Mouse (Mus musculus) liver, embryonic 11.5 days (tissue): ENCODE results near the gene Slc16a10. TPM values are rescaled to one million over a fixed set of nuclear protein-coding genes. Genes with fewer than 3 reads are reported as not detected.

Experiments used
- ATAC-seq: fragments of 200-750 bp; cut with Nextera tagmentation; replicated peaks from 2 replicates; pipeline ENCODE4 v1.8.0; 2017; ENCODE audit warnings: moderate number of reproducible peaks, mild to moderate bottlenecking, moderate TSS enrichment, moderate library complexity; ENCODE audit not compliant: low FRiP score
- DNase-seq: peaks from one replicate; pipeline ENCODE4 v3.0.0-alpha.2; 2017; ENCODE audit warnings: low spot score
- H3K27ac ChIP-seq: fragments of 300-500 bp; sonication (generic); 2 replicates; pipeline ENCODE4 v1.5.1; 2014; ENCODE audit warnings: mild to moderate bottlenecking, low read depth, low read length, control low read depth
- H3K27me3 ChIP-seq: fragments of 300-500 bp; sonication (generic); replicated peaks from 2 replicates; pipeline ENCODE4 v1.6.1; 2014; ENCODE audit warnings: low read length, mixed read lengths; ENCODE audit not compliant: control insufficient read depth, insufficient read depth
- H3K36me3 ChIP-seq: fragments of 300-500 bp; sonication (generic); 2 replicates; pipeline ENCODE4 v1.6.1; 2014; ENCODE audit warnings: mild to moderate bottlenecking, low read length, moderate library complexity, mixed read lengths; ENCODE audit not compliant: control insufficient read depth, insufficient read depth
- H3K4me1 ChIP-seq: fragments of 300-500 bp; sonication (generic); replicated peaks from 2 replicates; pipeline ENCODE4 v1.6.1; 2014; ENCODE audit warnings: low read length, mixed read lengths; ENCODE audit not compliant: control insufficient read depth, insufficient read depth
- H3K4me2 ChIP-seq: fragments of 300-500 bp; sonication (generic); 2 replicates; pipeline ENCODE4 v1.6.1; 2014; ENCODE audit warnings: mild to moderate bottlenecking, control low read depth, moderate library complexity
- H3K4me3 ChIP-seq: fragments of 300-500 bp; sonication (generic); 2 replicates; pipeline ENCODE4 v1.5.1; 2014; ENCODE audit warnings: low read depth, low read length, control low read depth
- H3K9ac ChIP-seq: fragments of 300-500 bp; sonication (generic); 2 replicates; pipeline ENCODE4 v1.6.1; 2014; ENCODE audit warnings: low read depth, low read length, control low read depth
- H3K9me3 ChIP-seq: fragments of 300-500 bp; sonication (generic); 2 replicates; pipeline ENCODE4 v1.6.1; 2016; ENCODE audit warnings: low read length, inconsistent platforms, mixed read lengths; ENCODE audit not compliant: control insufficient read depth
- WGBS: fragments of 180-500 bp; shearing (Covaris S2); extraction: QIAGEN DNeasy Blood & Tissue Kit; methylation state at CpG from one replicate; pipeline ENCODE4 v1.1.7; 2014; 5-methylcytosine and 5-hydroxymethylcytosine counted together
- polyA plus RNA-seq: library from polyadenylated mRNA; unstranded; fragments of >200 nt; fragmentation: Nextera tagmentation; extraction: Ambion mirVana; gene quantifications from 2 replicates; pipeline ENCODE4 v1.2.1, GENCODE M21; 2014

Gene Slc16a10
- polyA plus RNA-seq, 1 experiment from 2014 or later, result 46.9 TPM

DNA sequence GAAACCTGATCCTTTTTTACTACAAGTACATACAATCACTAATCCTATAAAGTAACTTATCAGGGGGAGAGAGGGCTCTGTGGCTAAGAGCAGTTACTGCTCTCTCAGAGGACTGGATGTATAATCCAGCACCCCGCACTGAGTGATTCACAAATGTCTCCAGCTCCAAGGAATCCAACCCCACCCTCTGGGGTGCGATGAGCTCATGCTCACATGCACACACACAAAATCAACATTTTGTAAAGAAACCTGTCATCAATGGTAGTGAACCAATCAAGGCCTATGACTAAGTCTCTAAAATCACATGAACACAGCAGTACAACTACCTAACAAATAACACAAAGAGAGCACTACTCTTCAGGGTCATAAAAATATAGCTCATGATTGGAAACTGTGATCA lies 47.3 kb downstream of the Slc16a10 start:
- no peaks in the 10 kb centered on the region for H3K27me3 ChIP-seq
- whole genome bisulfite sequencing, result 74% methylated on average over 2 of the region's 2 CpGs
- H3K27ac ChIP-seq, result no peak overlapping the region
- no peak overlapping the region for H3K4me2 ChIP-seq
- no peaks in the 10 kb centered on the region for H3K9me3 ChIP-seq
- H3K4me3 ChIP-seq, result no peak overlapping the region
- no peaks in the 10 kb centered on the region for H3K36me3 ChIP-seq
- no peak overlapping the region for H3K9ac ChIP-seq
- DNase-seq (no peak), ATAC-seq (no peak)
- H3K4me1 ChIP-seq, result no peaks in the 10 kb centered on the region

GRCm38 (mm10) chr10:40093526-40093925 lies 48.5 kb downstream of the Slc16a10 start:
- H3K36me3 ChIP-seq, result no peaks in the 10 kb centered on the region
- no peaks in the 10 kb centered on the region for H3K4me1 ChIP-seq
- no peaks in the 10 kb centered on the region for H3K9me3 ChIP-seq
- no peak for ATAC-seq
- no peak overlapping the region for H3K4me3 ChIP-seq
- no peak overlapping the region for H3K4me2 ChIP-seq
- H3K9ac ChIP-seq, result no peak overlapping the region
- no peak overlapping the region for H3K27ac ChIP-seq
- no peak for DNase-seq
- H3K27me3 ChIP-seq, result no peaks in the 10 kb centered on the region

- no peak overlapping the region for H3K4me2 ChIP-seq
- no peaks in the 10 kb centered on the region for H3K36me3 ChIP-seq
- H3K27me3 ChIP-seq, result no peaks in the 10 kb centered on the region
- H3K4me1 ChIP-seq, result no peaks in the 10 kb centered on the region
- no peak overlapping the region for H3K4me3 ChIP-seq
- 87% methylated on average over 2 of the region's 2 CpGs for WGBS
- no peak for ATAC-seq
- no peak overlapping the region for H3K27ac ChIP-seq
- DNase-seq, result no peak
- no peaks in the 10 kb centered on the region for H3K9me3 ChIP-seq
- no peak overlapping the region for H3K9ac ChIP-seq
These were observed 50.6 kb downstream of the Slc16a10 start for GRCm38 (mm10) chr10:40091455-40091854.

DNA sequence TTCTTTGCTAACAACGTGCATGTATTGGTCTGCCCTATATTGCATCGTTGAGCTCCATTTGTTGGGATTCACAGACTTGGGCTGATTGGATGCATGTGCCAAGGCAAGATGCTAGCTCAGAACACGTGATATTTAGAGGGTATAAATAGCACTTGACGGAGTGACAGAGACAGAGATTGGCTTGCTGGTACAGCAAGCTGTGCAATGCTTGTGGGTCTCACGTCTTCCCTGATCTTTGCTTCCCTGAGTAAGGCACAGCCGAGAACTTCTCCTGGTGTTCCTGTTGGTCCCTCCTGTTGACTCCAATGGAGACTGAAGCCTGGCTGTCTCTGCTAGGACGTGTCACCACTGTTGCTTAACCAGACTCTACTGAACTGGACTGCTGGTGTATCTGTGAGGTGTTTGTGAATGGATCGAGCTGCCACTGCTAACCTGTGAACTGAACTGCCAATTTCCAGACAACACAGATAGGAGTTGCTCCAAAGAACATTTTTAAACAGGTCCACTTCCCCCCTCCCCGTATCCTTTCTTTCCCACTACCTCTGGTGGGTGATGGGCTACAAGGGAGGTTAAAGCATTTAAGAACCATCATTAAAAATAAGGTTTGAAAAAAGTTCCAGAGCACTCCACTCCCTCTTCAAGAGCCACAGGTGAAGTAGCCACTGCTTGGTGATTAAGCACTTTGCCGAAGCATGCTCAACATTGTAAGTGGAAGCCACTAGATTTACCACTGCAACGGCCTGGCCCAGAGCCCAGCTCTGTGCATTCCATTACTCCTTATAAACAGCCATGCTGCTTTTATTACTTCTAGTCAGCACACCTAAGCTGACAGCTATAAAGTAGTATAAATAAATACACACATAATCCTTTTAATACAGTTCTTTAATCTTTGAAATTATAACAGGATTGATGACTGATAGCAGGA lies 51.3 kb downstream of the Slc16a10 start:
- no peaks in the 10 kb centered on the region for H3K36me3 ChIP-seq
- no peaks in the 10 kb centered on the region for H3K27me3 ChIP-seq
- no peaks in the 10 kb centered on the region for H3K4me1 ChIP-seq
- H3K4me3 ChIP-seq, result no peak overlapping the region
- DNase-seq (no peak), ATAC-seq (no peak)
- WGBS, result 74% methylated on average over 11 of the region's 11 CpGs
- no peak overlapping the region for H3K4me2 ChIP-seq
- no peak overlapping the region for H3K27ac ChIP-seq
- no peak overlapping the region for H3K9ac ChIP-seq
- no peaks in the 10 kb centered on the region for H3K9me3 ChIP-seq

- Histone ChIP-seq H3K9ac (no peak overlapping the region), H3K27me3 (no peaks in the 10 kb centered on the region), H3K27ac (no peak overlapping the region), H3K4me3 (no peak overlapping the region), H3K4me1 (0 out of 2 replicates have a peak, but pooled peaks cover 2% of the 10 kb centered on the region), H3K36me3 (no peaks in the 10 kb centered on the region), H3K4me2 (no peak overlapping the region), H3K9me3 (no peaks in the 10 kb centered on the region)
- DNase-seq (no peak), ATAC-seq (no peak)
- 84% methylated on average over 12 of the region's 12 CpGs for WGBS
These were observed 57.5 kb downstream of the Slc16a10 start for GRCm38 (mm10) chr10:40084332-40085093.

DNA sequence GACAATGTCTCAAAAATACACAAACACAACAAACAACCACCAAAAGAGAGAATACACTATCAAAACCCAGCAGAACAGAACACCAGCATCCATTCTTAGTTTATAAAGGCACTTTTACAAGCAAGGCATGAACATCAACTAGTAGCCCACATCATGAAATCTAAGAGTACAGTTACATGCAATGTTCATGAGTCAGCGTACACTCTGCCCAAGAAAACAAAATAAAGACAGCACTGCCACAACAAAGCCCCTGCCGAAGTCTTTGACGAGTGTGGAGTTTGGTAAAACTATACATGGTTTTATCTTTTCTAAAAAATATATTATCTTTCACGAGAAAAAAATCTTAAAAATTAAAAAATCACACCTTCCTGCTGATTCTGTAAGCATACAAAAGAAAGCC lies 58.5 kb downstream of the Slc16a10 start:
- no peaks in the 10 kb centered on the region for H3K27me3 ChIP-seq
- DNase-seq (no peak), ATAC-seq (no peak)
- no peaks in the 10 kb centered on the region for H3K36me3 ChIP-seq
- no peak overlapping the region for H3K4me2 ChIP-seq
- no peak overlapping the region for H3K4me3 ChIP-seq
- no peaks in the 10 kb centered on the region for H3K9me3 ChIP-seq
- no peak overlapping the region for H3K27ac ChIP-seq
- H3K4me1 ChIP-seq, result 0 out of 2 replicates have a peak, but pooled peaks cover 2% of the 10 kb centered on the region
- no peak overlapping the region for H3K9ac ChIP-seq
- 85% methylated on average over 4 of the region's 4 CpGs for WGBS

DNA sequence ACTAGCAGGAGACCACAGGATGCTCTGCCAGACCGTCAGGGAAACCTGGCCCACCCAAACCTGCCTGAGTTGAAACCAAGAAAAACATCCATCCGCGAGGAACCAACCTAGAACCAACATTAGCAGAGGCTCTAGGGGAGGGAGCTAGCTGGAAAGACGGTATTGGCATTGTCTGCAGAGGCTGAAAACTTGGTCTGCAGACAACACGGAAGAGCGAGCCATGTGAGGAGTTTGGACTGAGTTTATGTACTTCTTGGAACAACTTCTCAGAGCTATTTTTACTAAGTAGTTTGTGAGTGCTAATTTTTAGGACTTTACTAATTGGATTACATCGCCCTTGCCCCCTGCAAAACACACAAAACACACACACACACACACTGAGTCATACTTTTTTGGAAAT lies 59.4 kb downstream of the Slc16a10 start:
- no peaks in the 10 kb centered on the region for H3K9me3 ChIP-seq
- DNase-seq (no peak), ATAC-seq (no peak)
- no peak overlapping the region for H3K4me2 ChIP-seq
- no peaks in the 10 kb centered on the region for H3K27me3 ChIP-seq
- no peak overlapping the region for H3K9ac ChIP-seq
- H3K4me1 ChIP-seq, result 0 out of 2 replicates have a peak, but pooled peaks cover 2% of the 10 kb centered on the region
- no peak overlapping the region for H3K27ac ChIP-seq
- H3K4me3 ChIP-seq, result no peak overlapping the region
- H3K36me3 ChIP-seq, result no peaks in the 10 kb centered on the region
- 88% methylated on average over 7 of the region's 7 CpGs for WGBS

DNA sequence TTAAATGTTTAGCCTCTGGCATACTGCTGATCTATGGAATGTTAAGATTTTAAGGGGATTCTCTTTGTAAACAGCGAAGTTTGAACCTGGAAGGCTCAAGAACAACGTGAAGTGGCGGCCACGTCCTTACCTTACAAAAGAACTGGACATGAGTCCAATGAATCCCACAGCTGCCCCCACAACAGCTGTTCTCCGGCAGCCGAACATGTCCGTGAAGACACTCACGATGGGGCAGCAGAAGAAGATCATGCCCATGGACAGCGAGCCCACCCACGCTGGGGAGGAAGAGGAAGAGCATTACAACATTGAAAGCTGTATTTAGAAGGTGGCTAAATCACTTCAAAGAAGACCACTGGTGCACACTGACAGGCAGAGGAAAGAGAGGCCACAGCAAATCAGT lies 61.5 kb downstream of the Slc16a10 start:
- no peak overlapping the region for H3K4me3 ChIP-seq
- peaks cover 8% of the 10 kb centered on the region for H3K4me1 ChIP-seq
- peaks cover 2% of the 10 kb centered on the region; the same call in 1 of the 2 replicates for H3K36me3 ChIP-seq
- no peaks in the 10 kb centered on the region for H3K9me3 ChIP-seq
- no peak overlapping the region for H3K27ac ChIP-seq
- no peak for DNase-seq
- ATAC-seq, result no peak
- no peak overlapping the region for H3K4me2 ChIP-seq
- H3K27me3 ChIP-seq, result no peaks in the 10 kb centered on the region
- H3K9ac ChIP-seq, result no peak overlapping the region
- 73% methylated on average over 10 of the region's 10 CpGs for WGBS
